Mouse (Mus musculus) liver, adult (tissue): ENCODE data around the gene Lgr4.

Experiments used
- GATA4 ChIP-seq: IDR thresholded peaks from 2 replicates; pipeline ENCODE4 v1.6.1; 2014; ENCODE audit warnings: mild to moderate bottlenecking, low read length; ENCODE audit not compliant: insufficient replicate concordance

The Lgr4 gene

GRCm38 (mm10) chr2:109917496-109918413 lies at the start of gene Lgr4:
Lgr4 (plus strand) TSS chr2:109917647.
- no peak for TF ChIP-seq GATA4

- TF ChIP-seq GATA4, result no peak
Measured at GRCm38 (mm10) chr2:109881111-109881510, 36.3 kb upstream of the Lgr4 start.

- TF ChIP-seq GATA4, result no peak
Measured at GRCm38 (mm10) chr2:109881625-109882024, 35.8 kb upstream of the Lgr4 start.

- no peak for TF ChIP-seq GATA4
Measured at GRCm38 (mm10) chr2:109884106-109884505, 33.3 kb upstream of the Lgr4 start.

- no peak for TF ChIP-seq GATA4
Measured at GRCm38 (mm10) chr2:109884507-109884906, 32.9 kb upstream of the Lgr4 start.

GRCm38 (mm10) chr2:109890068-109890467 lies 27.4 kb upstream of the Lgr4 start:
- TF ChIP-seq GATA4, result no peak

- no peak; the same call in 1 of the 2 replicates for TF ChIP-seq GATA4
Measured at GRCm38 (mm10) chr2:109890597-109890996, 26.9 kb upstream of the Lgr4 start, which contains the start of gene Lin7c. Lin7c (plus strand) TSS chr2:109890853.

GRCm38 (mm10) chr2:109891031-109891430 lies 26.4 kb upstream of the Lgr4 start:
- TF ChIP-seq GATA4, result no peak

GRCm38 (mm10) chr2:109891471-109891870 lies 26.0 kb upstream of the Lgr4 start:
- TF ChIP-seq GATA4, result no peak

GRCm38 (mm10) chr2:109896311-109896710 lies 21.1 kb upstream of the Lgr4 start:
- no peak for TF ChIP-seq GATA4

- no peak for TF ChIP-seq GATA4
Measured at GRCm38 (mm10) chr2:109902869-109903268, 14.6 kb upstream of the Lgr4 start.

- no peak for TF ChIP-seq GATA4
Measured at GRCm38 (mm10) chr2:109904171-109904821, 13.2 kb upstream of the Lgr4 start.

- TF ChIP-seq GATA4, result no peak
Measured at GRCm38 (mm10) chr2:109909122-109909521, 8.3 kb upstream of the Lgr4 start.

- TF ChIP-seq GATA4, result no peak
Measured at GRCm38 (mm10) chr2:109912216-109912615, 5.2 kb upstream of the Lgr4 start.

GRCm38 (mm10) chr2:109912766-109913165 lies 4.7 kb upstream of the Lgr4 start:
- TF ChIP-seq GATA4, result no peak

GRCm38 (mm10) chr2:109913241-109913640 lies 4.2 kb upstream of the Lgr4 start:
- no peak for TF ChIP-seq GATA4
